15 mouse cellular contexts compared by ENCODE assay signal in the genomic region with DNA sequence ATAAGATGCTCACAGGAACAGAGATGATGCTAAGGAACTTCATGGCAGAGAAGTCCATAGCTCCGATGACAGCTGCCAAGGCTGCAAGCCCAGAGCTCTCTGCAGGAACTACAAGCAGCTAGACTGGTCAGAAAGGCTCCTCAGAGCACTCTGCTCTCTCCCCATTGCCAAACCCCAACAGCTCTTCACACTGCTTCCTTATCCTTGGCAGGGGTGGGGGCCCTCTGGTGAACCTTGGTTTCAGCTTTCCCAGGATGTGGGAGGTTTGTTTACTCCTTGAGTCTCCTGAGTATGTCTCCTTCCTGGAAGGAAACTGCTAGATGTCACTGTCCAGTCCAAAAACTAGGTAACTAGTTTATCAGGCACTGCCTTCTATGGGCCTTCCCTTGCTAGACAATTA. TPM values are rescaled to one million over a fixed set of nuclear protein-coding genes. Genes with fewer than 3 reads are reported as not detected.
A peak's percentile ranks its signal among the peaks of the same experiment; 100 is the strongest.
DNase-seq lines count a peak whose midpoint lies in the region; ATAC-seq and TF ChIP-seq lines count a peak whose summit lies in the region.
"Had no signal": no experiment of that assay in that cellular context is flagged by ENCODE, and none has a peak within 500 bp of the region (broad histone marks: within the 10 kb centered on the region; RNA-seq: fewer than 3 reads in every experiment).

No protein-coding gene starts in this region.

- no peaks in the 10 kb centered on the region for H3K27me3 ChIP-seq in heart, adult 2 months (ENCODE audit: control insufficient read depth, insufficient read depth, low read length)
- no peaks in the 10 kb centered on the region for H3K27me3 ChIP-seq in lung, postnatal 0 days (replicated peaks; ENCODE audit: insufficient read depth, low read length)
- H3K27me3 ChIP-seq in intestine, embryonic 14.5 days (replicated peaks; ENCODE audit: control insufficient read depth, insufficient read depth, low read length), result no peaks in the 10 kb centered on the region
- H3K27me3 ChIP-seq in stomach, embryonic 16.5 days (ENCODE audit: control insufficient read depth, insufficient read depth, low read length), result no peaks in the 10 kb centered on the region
- H3K27me3 ChIP-seq: limb, embryonic 13.5 days; lung, embryonic 15.5 days had no signal

- H3K4me1 ChIP-seq in heart, adult 2 months (ENCODE audit: control insufficient read depth, insufficient read depth, low read length), result peaks cover 5% of the 10 kb centered on the region
- no peaks in the 10 kb centered on the region for H3K4me1 ChIP-seq in lung, postnatal 0 days (ENCODE audit: insufficient read depth, low read depth, low read length)
- H3K4me1 ChIP-seq in intestine, embryonic 14.5 days (replicated peaks; ENCODE audit: control insufficient read depth, insufficient read depth, low read length), result peaks cover 8% of the 10 kb centered on the region; the same call in 1 of the 2 replicates
- H3K4me1 ChIP-seq in stomach, embryonic 16.5 days (ENCODE audit: control insufficient read depth, insufficient read depth, low read length), result peaks cover 7% of the 10 kb centered on the region

- TF ChIP-seq EP300 in heart, adult 2 months (IDR thresholded peaks at IDR 0.05; ENCODE audit: insufficient read depth, low read depth, low read length), result no peak
- no peak for TF ChIP-seq EP300 in lung, postnatal 0 days (IDR thresholded peaks at IDR 0.05)

- no peaks in the 10 kb centered on the region for H3K9me3 ChIP-seq in lung, postnatal 0 days (ENCODE audit: low read length)
- no peaks in the 10 kb centered on the region for H3K9me3 ChIP-seq in intestine, embryonic 14.5 days (ENCODE audit: control insufficient read depth, low read length)
- no peaks in the 10 kb centered on the region for H3K9me3 ChIP-seq in stomach, embryonic 16.5 days (replicated peaks; ENCODE audit: control insufficient read depth, low read length)
- H3K9me3 ChIP-seq: lung, embryonic 15.5 days had no signal

- intact Hi-C loops in heart, adult 2 months (cut with DNase I), result no loop called here
- intact Hi-C loops in heart, postnatal 25 days (cut with DNase I), result no loop called here

- peak; percentile 26 to 29 for DNase-seq in heart, adult 2 months
- DNase-seq in heart, postnatal 25 days (ENCODE audit: low spot score), result no peak
- DNase-seq in lung, postnatal 0 days (ENCODE audit: low spot score), result peak; percentile 55
- DNase-seq in lung, postnatal 14 days, result no peak
- peak; percentile 50 for DNase-seq in intestine, embryonic 14.5 days (ENCODE audit: low spot score)
- no peak for DNase-seq in right cerebral cortex, postnatal 10 days (ENCODE audit: low spot score in 2 of 2)
- DNase-seq: adrenal gland, postnatal 25 days; gastrocnemius, postnatal 25 days; midbrain, embryonic 14.5 days had no signal

- H3K9ac ChIP-seq in heart, adult 2 months (ENCODE audit: low read depth, low read length), result no peak overlapping the region
- no peak overlapping the region for H3K9ac ChIP-seq in lung, postnatal 0 days (replicated peaks; ENCODE audit: low read depth)
- H3K9ac ChIP-seq in intestine, embryonic 14.5 days (ENCODE audit: low read length), result no peak overlapping the region
- H3K9ac ChIP-seq in stomach, embryonic 16.5 days (ENCODE audit: low read length), result no peak overlapping the region
- H3K9ac ChIP-seq: limb, embryonic 13.5 days; lung, embryonic 15.5 days had no signal

- H3K4me2 ChIP-seq in lung, postnatal 0 days (replicated peaks; ENCODE audit: low read depth, low read length), result no peak overlapping the region
- H3K4me2 ChIP-seq in intestine, embryonic 14.5 days (ENCODE audit: low read length), result no peak overlapping the region
- no peak overlapping the region for H3K4me2 ChIP-seq in stomach, embryonic 16.5 days (ENCODE audit: low read depth, low read length)
- H3K4me2 ChIP-seq: limb, embryonic 13.5 days; lung, embryonic 15.5 days had no signal

- no peak for TF ChIP-seq POLR2A in heart, adult 2 months (IDR thresholded peaks at IDR 0.05; ENCODE audit: insufficient read depth, low read depth, low read length)

- no peak overlapping the region for H3K4me3 ChIP-seq in heart, adult 2 months
- no peak overlapping the region for H3K4me3 ChIP-seq in lung, postnatal 0 days (ENCODE audit: low read depth, low read length)
- H3K4me3 ChIP-seq in intestine, embryonic 14.5 days (ENCODE audit: low read depth, low read length), result no peak overlapping the region
- no peak overlapping the region for H3K4me3 ChIP-seq in stomach, embryonic 16.5 days (replicated peaks; ENCODE audit: low read length)
- H3K4me3 ChIP-seq: limb, embryonic 13.5 days; lung, embryonic 15.5 days had no signal

- no peaks in the 10 kb centered on the region for H3K79me2 ChIP-seq in heart, adult 2 months (replicated peaks; ENCODE audit: control insufficient read depth, insufficient read depth, low read length)

- WGBS in heart, adult 2 months, result 26% methylated on average over 1 of the region's 1 CpGs
- WGBS in lung, postnatal 0 days, result 33% methylated on average over 1 of the region's 1 CpGs
- 81% methylated on average over 1 of the region's 1 CpGs for WGBS in intestine, embryonic 14.5 days
- 65% methylated on average over 1 of the region's 1 CpGs for WGBS in stomach, embryonic 16.5 days

- TF ChIP-seq CTCF in heart, adult 2 months (IDR thresholded peaks at IDR 0.05), result no peak
- no peak for TF ChIP-seq CTCF in lung, postnatal 0 days (IDR thresholded peaks at IDR 0.05)

- ATAC-seq in lung, postnatal 0 days, result peak; percentile 67
- ATAC-seq in intestine, embryonic 14.5 days (replicated peaks; ENCODE audit: low FRiP score, low TSS enrichment, low read depth), result no peak
- 0 out of 2 replicates have a peak, but pooled peaks have one; percentile 21 for ATAC-seq in stomach, embryonic 16.5 days (ENCODE audit: insufficient read depth, low FRiP score)
- ATAC-seq: forebrain, embryonic 14.5 days; inflammation-experienced regulatory T-cells, adult 6 months had no signal

- peak overlapping the region; percentile 55 for H3K27ac ChIP-seq in heart, adult 2 months
- H3K27ac ChIP-seq in lung, postnatal 0 days (ENCODE audit: low read length), result no peak overlapping the region
- no peak overlapping the region; the same call in 1 of the 2 replicates for H3K27ac ChIP-seq in intestine, embryonic 14.5 days (ENCODE audit: low read depth)
- peak overlapping the region; percentile 24 for H3K27ac ChIP-seq in stomach, embryonic 16.5 days (ENCODE audit: low read length)
- H3K27ac ChIP-seq: limb, embryonic 13.5 days had no signal

- H3K36me3 ChIP-seq in heart, adult 2 months (ENCODE audit: control insufficient read depth, insufficient read depth, low read length), result no peaks in the 10 kb centered on the region
- no peaks in the 10 kb centered on the region for H3K36me3 ChIP-seq in lung, postnatal 0 days (ENCODE audit: insufficient read depth, low read length)
- no peaks in the 10 kb centered on the region for H3K36me3 ChIP-seq in intestine, embryonic 14.5 days (ENCODE audit: control insufficient read depth, insufficient read depth, low read length)
- no peaks in the 10 kb centered on the region for H3K36me3 ChIP-seq in stomach, embryonic 16.5 days (ENCODE audit: control insufficient read depth, insufficient read depth, low read length)
- H3K36me3 ChIP-seq: limb, embryonic 13.5 days; lung, embryonic 15.5 days had no signal

RNA-seq across cellular contexts. Expression of gene Tbc1d9, which starts 25.1 kb away (rescaled TPM):
- 1 to 10 TPM; 2.3 to 2.6 TPM for total RNA-seq in heart, adult 2 months (2021)
- polyA plus RNA-seq in heart, adult 2 months (2012; rRNA removed), result 2.4 and 3.1 TPM in 2 replicates
- total RNA-seq in heart, postnatal 25 days (2021), result 1 to 10 TPM; 2.1 to 2.8 TPM
- polyA plus RNA-seq in lung, postnatal 0 days (2015; fragmentation: Nextera tagmentation; extraction: Ambion mirVana), result 1.8 TPM in 2 replicates
- 2.9 and 3.5 TPM in 2 replicates for polyA plus RNA-seq in intestine, embryonic 14.5 days (2014; fragmentation: Nextera tagmentation; extraction: Ambion mirVana)
- 3.2 and 3.6 TPM in 2 replicates for polyA plus RNA-seq in stomach, embryonic 16.5 days (2015; fragmentation: Nextera tagmentation; extraction: Ambion mirVana)

RNA-seq across cellular contexts. Expression of gene Gm10645, which starts 25.9 kb away (rescaled TPM):
- total RNA-seq in heart, adult 2 months (2021), result under 1 TPM in 1 of 2 experiments, not detected in 1; 0.20 TPM
- polyA plus RNA-seq in heart, adult 2 months (2012; rRNA removed), result 0.29 TPM in 1 of 2 replicates, not detected in the other
- under 1 TPM in 1 of 2 experiments, not detected in 1; 0.23 TPM for total RNA-seq in heart, postnatal 25 days (2021)
- 1.0 and 1.4 TPM in 2 replicates for polyA plus RNA-seq in lung, postnatal 0 days (2015; fragmentation: Nextera tagmentation; extraction: Ambion mirVana)
- polyA plus RNA-seq in intestine, embryonic 14.5 days (2014; fragmentation: Nextera tagmentation; extraction: Ambion mirVana), result 2.1 and 2.3 TPM in 2 replicates
- 1.5 and 2.2 TPM in 2 replicates for polyA plus RNA-seq in stomach, embryonic 16.5 days (2015; fragmentation: Nextera tagmentation; extraction: Ambion mirVana)
- total RNA-seq: adrenal gland, postnatal 25 days; gastrocnemius, postnatal 25 days had no signal
- polyA plus RNA-seq: inflammation-experienced regulatory T-cells, adult 6 months; testis, adult 2 months had no signal

Comparison
In these comparisons a context has a peak if more than half of its experiments do, and no peak if none do; other contexts are left out.
1. DNase-seq: peak in heart, adult 2 months (2 of 2), lung, postnatal 0 days (single experiment) and intestine, embryonic 14.5 days (single experiment); none in heart, postnatal 25 days (single experiment), lung, postnatal 14 days (single experiment) and right cerebral cortex, postnatal 10 days (0 of 2).
2. H3K27ac ChIP-seq: peak in heart, adult 2 months (single experiment) and stomach, embryonic 16.5 days (single experiment); none in lung, postnatal 0 days (single experiment) and intestine, embryonic 14.5 days (single experiment).